Mouse (Mus musculus): Measurements from ENCODE around the gene Psrc1. TPM values are rescaled to one million over a fixed set of nuclear protein-coding genes. Genes with fewer than 3 reads are reported as not detected.

Gene Psrc1
- polyA plus RNA-seq (2012): 21.2 and 22.0 TPM in 2 replicates

GRCm38 (mm10) chr3:108383485-108384354, at the start of gene Psrc1:
Psrc1 (plus strand) TSS chr3:108383839.

GRCm38 (mm10) chr3:108364270-108364995, 19.2 kb upstream of the Psrc1 start, which contains the start of gene Mybphl:
Mybphl (plus strand) TSS chr3:108364911.

GRCm38 (mm10) chr3:108414857-108415830, 31.5 kb downstream of the Psrc1 start, which contains the start of gene Celsr2:
Celsr2 (minus strand) TSS chr3:108415552.

Other genes starting within 250 kb of the Psrc1 start
- 16.4 and 17.1 TPM in 2 replicates for gene Gnai3, start 237.7 kb upstream of the Psrc1 start, polyA plus RNA-seq (2012)
- gene Gpr61, start 229.0 kb upstream of the Psrc1 start, polyA plus RNA-seq (2012): not detected in 2 replicates
- 3.5 and 4.2 TPM in 2 replicates for gene Amigo1, start 197.5 kb upstream of the Psrc1 start, polyA plus RNA-seq (2012)
- gene Cyb561d1, start 182.6 kb upstream of the Psrc1 start, polyA plus RNA-seq (2012): 6.5 and 6.8 TPM in 2 replicates
- 35.0 and 51.9 TPM in 2 replicates for gene Atxn7l2, start 172.9 kb upstream of the Psrc1 start, polyA plus RNA-seq (2012)
- gene Sypl2, start 157.2 kb upstream of the Psrc1 start, polyA plus RNA-seq (2012): 0.16 TPM in 1 of 2 replicates, not detected in the other
- 4.4 and 5.0 TPM in 2 replicates for gene Psma5, start 126.9 kb upstream of the Psrc1 start, polyA plus RNA-seq (2012)
- 16.8 and 24.8 TPM in 2 replicates for gene Sort1, start 99.8 kb upstream of the Psrc1 start, polyA plus RNA-seq (2012)
- gene Mybphl, start 18.9 kb upstream of the Psrc1 start, polyA plus RNA-seq (2012): not detected in 2 replicates
- gene Celsr2, start 31.7 kb downstream of the Psrc1 start, polyA plus RNA-seq (2012): 6.3 and 9.8 TPM in 2 replicates
- 70.3 and 84.5 TPM in 2 replicates for gene Sars, start 61.4 kb downstream of the Psrc1 start, polyA plus RNA-seq (2012)
- gene 1700013F07Rik, start 150.3 kb downstream of the Psrc1 start, polyA plus RNA-seq (2012): not detected in 2 replicates
- gene 5330417C22Rik, start 152.7 kb downstream of the Psrc1 start, polyA plus RNA-seq (2012): 0.05 and 0.21 TPM in 2 replicates
- gene Tmem167b, start 178.6 kb downstream of the Psrc1 start, polyA plus RNA-seq (2012): 2.5 and 2.6 TPM in 2 replicates
- gene Taf13, start 187.9 kb downstream of the Psrc1 start, polyA plus RNA-seq (2012): 0.65 and 0.69 TPM in 2 replicates
- 0.76 and 1.7 TPM in 2 replicates for gene Wdr47, start 207.4 kb downstream of the Psrc1 start, polyA plus RNA-seq (2012)